In the genomic region with DNA sequence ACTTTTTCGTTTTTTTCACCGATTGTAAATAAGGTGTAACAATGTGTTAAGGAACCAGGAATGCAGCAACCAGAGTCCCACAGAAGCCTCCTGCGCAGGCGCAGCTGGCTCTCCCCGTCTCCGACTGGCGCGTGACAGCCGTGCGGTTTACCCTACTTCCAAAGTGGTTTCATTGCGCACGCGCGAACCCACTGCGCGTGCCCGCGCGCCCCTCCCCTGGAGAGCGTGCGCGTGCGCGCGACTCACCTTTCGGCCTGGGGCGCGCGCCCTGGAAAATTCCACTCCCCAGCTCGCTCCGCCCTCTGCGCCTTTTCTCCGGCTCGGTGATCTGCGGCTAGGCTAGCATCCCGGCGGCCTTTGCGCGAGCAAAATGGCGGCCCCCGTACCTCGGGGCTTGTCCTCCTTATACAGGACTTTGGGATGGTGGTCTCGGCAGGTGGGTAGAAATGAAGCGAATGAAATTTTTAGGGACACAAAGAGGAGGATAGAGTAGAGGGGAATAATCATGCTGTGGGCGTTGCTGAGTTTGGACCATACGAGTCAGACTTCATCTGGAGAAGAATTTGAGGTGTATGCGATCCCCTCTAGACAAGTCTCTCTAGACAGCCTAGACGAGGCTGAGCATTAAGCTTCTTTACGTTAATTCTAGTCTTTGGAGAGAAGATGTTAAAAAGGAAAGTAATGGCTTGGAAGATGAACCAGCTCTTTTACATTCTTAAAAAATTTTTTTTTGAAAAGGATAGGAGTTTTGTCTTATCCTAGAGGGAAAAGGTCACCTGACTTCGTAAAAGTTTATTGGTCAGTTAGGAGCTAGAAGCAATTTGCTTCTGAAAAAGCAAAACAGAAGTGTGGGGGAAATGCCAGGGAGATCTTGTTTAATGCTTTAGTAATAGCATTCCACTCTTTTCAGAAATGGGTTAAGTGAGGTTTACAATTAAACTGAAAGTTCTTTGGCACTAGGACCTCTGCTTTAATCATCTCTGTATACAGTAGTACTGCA, we compare ENCODE assay signal across 7 mouse cellular contexts. TPM values are rescaled to one million over a fixed set of nuclear protein-coding genes. Genes with fewer than 3 reads are reported as not detected.
DNase-seq lines count a peak whose midpoint lies in the region; ATAC-seq and TF ChIP-seq lines count a peak whose summit lies in the region.

A gene (plus strand): TSS at position 213 of the 1,000 bp plus-strand sequence.

- peaks cover 7% of the 10 kb centered on the region for H3K4me1 ChIP-seq in embryonic facial prominence, embryonic 12.5 days
- H3K4me1 ChIP-seq in kidney, adult 2 months (ENCODE audit: control insufficient read depth, insufficient read depth, low read length), result peaks cover 3% of the 10 kb centered on the region; the same call in 1 of the 2 replicates
- H3K4me1 ChIP-seq in limb, embryonic 12.5 days (replicated peaks), result peaks cover 16% of the 10 kb centered on the region
- H3K4me1 ChIP-seq in midbrain, embryonic 15.5 days, result peaks cover 22% of the 10 kb centered on the region
- no peaks in the 10 kb centered on the region for H3K4me1 ChIP-seq in spleen, adult 2 months (ENCODE audit: control insufficient read depth, insufficient read depth, insufficient read length)

- no peak for TF ChIP-seq CTCF in kidney, adult 2 months (conservative IDR thresholded peaks at IDR 0.05; ENCODE audit: insufficient read depth, insufficient read length, low read depth, low read length)
- no peak for TF ChIP-seq CTCF in spleen, adult 2 months (IDR thresholded peaks at IDR 0.05; ENCODE audit: extremely low read depth, insufficient read depth, insufficient read length, insufficient replicate concordance)

- H3K4me3 ChIP-seq in embryonic facial prominence, embryonic 12.5 days, result peak within 1 kb of the TSS; percentile 46
- H3K4me3 ChIP-seq in kidney, adult 2 months (ENCODE audit: insufficient read depth, low read depth, low read length), result peak within 1 kb of the TSS; percentile 80
- peak within 1 kb of the TSS; percentile 55 for H3K4me3 ChIP-seq in limb, embryonic 12.5 days (replicated peaks)
- peak within 1 kb of the TSS; percentile 51 for H3K4me3 ChIP-seq in midbrain, embryonic 15.5 days
- peak within 1 kb of the TSS; percentile 63 for H3K4me3 ChIP-seq in spleen, adult 2 months (ENCODE audit: extremely low read depth, insufficient read depth, insufficient read length)

- H3K4me2 ChIP-seq in embryonic facial prominence, embryonic 12.5 days (replicated peaks), result peak within 1 kb of the TSS; percentile 47
- peak within 1 kb of the TSS; percentile 64 for H3K4me2 ChIP-seq in limb, embryonic 12.5 days
- peak within 1 kb of the TSS; percentile 53 for H3K4me2 ChIP-seq in midbrain, embryonic 15.5 days

- H3K9me3 ChIP-seq in embryonic facial prominence, embryonic 12.5 days, result no peaks in the 10 kb centered on the region
- no peaks in the 10 kb centered on the region for H3K9me3 ChIP-seq in limb, embryonic 12.5 days
- H3K9me3 ChIP-seq in midbrain, embryonic 15.5 days, result no peaks in the 10 kb centered on the region

- H3K9ac ChIP-seq in embryonic facial prominence, embryonic 12.5 days, result peak within 1 kb of the TSS; percentile 44
- H3K9ac ChIP-seq in limb, embryonic 12.5 days (replicated peaks), result peak within 1 kb of the TSS; percentile 58
- H3K9ac ChIP-seq in midbrain, embryonic 15.5 days, result peak within 1 kb of the TSS; percentile 67

- WGBS in embryonic facial prominence, embryonic 12.5 days, result under 1% methylated on average over 50 of the region's 50 CpGs
- under 1% methylated on average over 50 of the region's 50 CpGs for WGBS in kidney, adult 2 months
- under 1% methylated on average over 50 of the region's 50 CpGs for WGBS in limb, embryonic 12.5 days
- WGBS in midbrain, embryonic 15.5 days, result under 1% methylated on average over 50 of the region's 50 CpGs
- WGBS in spleen, adult 2 months, result under 1% methylated on average over 50 of the region's 50 CpGs

- H3K27me3 ChIP-seq in embryonic facial prominence, embryonic 12.5 days, result no peaks in the 10 kb centered on the region
- H3K27me3 ChIP-seq in kidney, adult 2 months (replicated peaks; ENCODE audit: control insufficient read depth, insufficient read depth, low read length), result no peaks in the 10 kb centered on the region
- peaks cover 7% of the 10 kb centered on the region for H3K27me3 ChIP-seq in limb, embryonic 12.5 days
- no peaks in the 10 kb centered on the region for H3K27me3 ChIP-seq in midbrain, embryonic 15.5 days (replicated peaks)
- peaks cover 4% of the 10 kb centered on the region for H3K27me3 ChIP-seq in spleen, adult 2 months (ENCODE audit: control insufficient read depth, insufficient read depth, low read length)

- TF ChIP-seq POLR2A in kidney, adult 2 months (IDR thresholded peaks at IDR 0.05; ENCODE audit: low read depth, low read length), result peak; percentile 25
- peak; percentile 18; the same call in 1 of the 2 replicates for TF ChIP-seq POLR2A in spleen, adult 2 months (IDR thresholded peaks at IDR 0.05; ENCODE audit: low read depth, low read length)

- peak; percentile 99 for DNase-seq in adrenal gland, postnatal 25 days
- DNase-seq in heart, adult 18-20 months, result peak; percentile 99
- DNase-seq in kidney, adult 2 months, result peak; percentile 100
- DNase-seq in spleen, adult 2 months (ENCODE audit: low read depth in 1 of 2, low spot score in 2 of 2), result peak; percentile 96

- peak; percentile 75 for ATAC-seq in embryonic facial prominence, embryonic 12.5 days (ENCODE audit: insufficient number of reproducible peaks, insufficient read depth, low FRiP score, low TSS enrichment)
- ATAC-seq in limb, embryonic 12.5 days (ENCODE audit: insufficient number of reproducible peaks, insufficient read depth, low FRiP score, low TSS enrichment, low read depth), result peak; percentile 89
- peak; percentile 96 for ATAC-seq in midbrain, embryonic 15.5 days (replicated peaks)

- H3K36me3 ChIP-seq in embryonic facial prominence, embryonic 12.5 days, result no peaks in the 10 kb centered on the region
- H3K36me3 ChIP-seq in kidney, adult 2 months (ENCODE audit: control insufficient read depth, insufficient read depth, low read length), result no peaks in the 10 kb centered on the region
- H3K36me3 ChIP-seq in limb, embryonic 12.5 days, result peaks cover 17% of the 10 kb centered on the region; the same call in 1 of the 2 replicates
- no peaks in the 10 kb centered on the region for H3K36me3 ChIP-seq in midbrain, embryonic 15.5 days (replicated peaks)
- H3K36me3 ChIP-seq in spleen, adult 2 months (ENCODE audit: control insufficient read depth, insufficient read depth, low read length), result no peaks in the 10 kb centered on the region

- H3K27ac ChIP-seq in embryonic facial prominence, embryonic 12.5 days, result peak within 1 kb of the TSS; percentile 61
- peak within 1 kb of the TSS; percentile 75 for H3K27ac ChIP-seq in kidney, adult 2 months (ENCODE audit: insufficient read depth, low read depth, low read length)
- H3K27ac ChIP-seq in limb, embryonic 12.5 days, result peak within 1 kb of the TSS; percentile 80
- H3K27ac ChIP-seq in midbrain, embryonic 15.5 days, result peak within 1 kb of the TSS; percentile 84
- peak within 1 kb of the TSS; percentile 21; the same call in 1 of the 2 replicates for H3K27ac ChIP-seq in spleen, adult 2 months (ENCODE audit: insufficient read depth, low read length)

RNA-seq across cellular contexts. Expression of the gene that starts here (rescaled TPM):
- 25.9 and 31.6 TPM in 2 replicates for total RNA-seq in adrenal gland, postnatal 25 days (2021)
- 45.0 and 51.4 TPM in 2 replicates for polyA plus RNA-seq in embryonic facial prominence, embryonic 12.5 days (2016; fragmentation: Nextera tagmentation; extraction: Ambion mirVana)
- 10 to 100 TPM; 59.6 to 70.9 TPM for total RNA-seq in heart, adult 18-20 months (2021)
- 20.4 and 25.5 TPM in 2 replicates for polyA plus RNA-seq in kidney, adult 2 months (2012; rRNA removed)
- 51.2 and 53.5 TPM in 2 replicates for polyA plus RNA-seq in limb, embryonic 12.5 days (2016; fragmentation: Nextera tagmentation; extraction: Ambion mirVana)
- 33.1 and 38.1 TPM in 2 replicates for polyA plus RNA-seq in midbrain, embryonic 15.5 days (2015; fragmentation: Nextera tagmentation; extraction: Ambion mirVana)
- 5.5 and 5.6 TPM in 2 replicates for polyA plus RNA-seq in spleen, adult 2 months (2012; rRNA removed)

Comparison
In these comparisons a context has a peak if more than half of its experiments do, and no peak if none do; other contexts are left out.
1. Peak in every context shown above with its lines: DNase-seq, ATAC-seq, H3K4me3 ChIP-seq and H3K27ac ChIP-seq.
2. H3K27ac ChIP-seq: peak in every context shown above with its lines; median percentile 84 in midbrain, embryonic 15.5 days; 80 in limb, embryonic 12.5 days; 75 in kidney, adult 2 months; 61 in embryonic facial prominence, embryonic 12.5 days; 21 in spleen, adult 2 months.